Mouse (Mus musculus): ENCODE results near the gene Clasp1. TPM values are rescaled to one million over a fixed set of nuclear protein-coding genes. Genes with fewer than 3 reads are reported as not detected.

Clasp1 gene
- total RNA-seq, 1 experiment from 2014 or later, result 70.8 TPM

DNA sequence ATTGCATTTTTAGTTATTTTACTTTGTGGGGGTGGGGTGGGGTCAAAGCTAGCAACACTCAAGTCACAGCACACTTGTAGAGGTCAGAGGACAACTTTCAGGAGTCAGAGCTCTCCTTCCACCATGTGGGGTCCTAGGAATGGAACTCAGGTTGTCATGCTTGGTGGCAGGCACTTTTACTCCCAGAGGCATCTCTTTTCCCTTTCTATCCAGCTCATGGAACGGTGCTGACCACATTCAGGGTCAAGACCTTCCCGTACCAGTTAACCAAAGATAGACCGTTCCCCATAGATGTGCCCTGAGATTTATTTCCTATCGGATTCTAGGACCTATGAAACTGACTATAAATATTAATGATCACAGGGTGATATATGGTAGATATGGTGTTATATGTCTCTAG lies 13.1 kb downstream of the Clasp1 start:
- no peak for ATAC-seq (replicated peaks; ENCODE audit: low read depth, poor library complexity, severe bottlenecking)

DNA sequence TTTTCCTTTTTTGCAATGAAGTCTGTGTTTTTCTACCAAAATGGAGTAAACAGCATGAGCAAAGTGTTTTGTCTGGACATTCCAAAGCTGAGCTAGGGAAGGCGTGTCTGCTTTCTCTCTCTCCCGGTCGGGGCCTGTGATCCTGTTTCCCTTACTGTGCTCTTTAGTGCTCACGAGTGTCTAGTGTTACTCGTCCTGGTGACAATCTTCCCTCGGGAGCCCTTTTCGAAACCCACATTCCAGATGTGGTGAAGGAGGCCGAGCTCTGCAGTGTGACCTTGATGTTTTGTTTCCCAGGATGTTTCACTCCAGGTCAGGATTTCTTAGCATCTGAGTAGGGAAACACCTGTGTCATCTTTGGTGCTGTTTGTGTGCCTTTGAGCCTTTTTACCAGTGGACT lies 13.7 kb downstream of the Clasp1 start:
- ATAC-seq (replicated peaks; ENCODE audit: low read depth, poor library complexity, severe bottlenecking), result no peak

DNA sequence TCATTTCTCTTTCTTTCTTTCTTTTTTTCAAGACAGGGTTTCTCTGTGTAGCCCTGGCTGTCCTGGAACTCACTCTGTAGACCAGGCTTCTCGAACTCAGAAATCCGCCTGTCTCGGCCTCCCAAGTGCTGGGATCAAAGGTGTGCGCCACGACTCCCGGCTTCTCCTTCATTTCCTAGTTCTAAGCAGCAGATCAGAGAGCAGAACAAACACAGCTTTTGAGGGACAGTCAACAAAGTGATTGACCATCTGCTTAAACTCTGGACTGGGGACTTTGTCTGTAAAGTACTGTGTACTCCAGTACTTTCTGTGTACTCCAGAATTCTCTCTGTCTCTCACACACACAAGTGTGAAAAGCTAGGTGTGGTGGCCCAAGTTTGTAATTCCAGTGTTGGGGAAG lies 14.1 kb downstream of the Clasp1 start:
- ATAC-seq (replicated peaks; ENCODE audit: low read depth, poor library complexity, severe bottlenecking), result no peak

DNA sequence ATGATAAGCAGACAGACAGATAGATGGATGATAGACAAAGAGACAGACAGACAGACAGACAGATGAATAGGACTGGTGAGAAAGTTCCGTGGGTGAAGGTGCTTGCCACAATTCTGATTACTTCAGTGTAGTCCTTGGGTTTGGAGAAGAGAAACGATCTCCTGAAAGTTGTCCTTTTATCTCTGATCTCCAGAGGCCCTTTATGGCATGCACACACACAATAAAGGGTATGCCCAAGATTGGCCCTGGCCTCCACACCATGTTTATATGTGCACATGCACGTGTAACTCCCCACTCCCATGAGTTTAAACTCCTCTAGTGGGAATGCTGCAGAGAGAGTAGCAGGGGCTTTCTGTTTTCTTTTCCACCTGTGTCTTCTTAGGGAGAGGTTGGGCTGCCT lies 14.6 kb downstream of the Clasp1 start:
- no peak for ATAC-seq (replicated peaks; ENCODE audit: low read depth, poor library complexity, severe bottlenecking)

DNA sequence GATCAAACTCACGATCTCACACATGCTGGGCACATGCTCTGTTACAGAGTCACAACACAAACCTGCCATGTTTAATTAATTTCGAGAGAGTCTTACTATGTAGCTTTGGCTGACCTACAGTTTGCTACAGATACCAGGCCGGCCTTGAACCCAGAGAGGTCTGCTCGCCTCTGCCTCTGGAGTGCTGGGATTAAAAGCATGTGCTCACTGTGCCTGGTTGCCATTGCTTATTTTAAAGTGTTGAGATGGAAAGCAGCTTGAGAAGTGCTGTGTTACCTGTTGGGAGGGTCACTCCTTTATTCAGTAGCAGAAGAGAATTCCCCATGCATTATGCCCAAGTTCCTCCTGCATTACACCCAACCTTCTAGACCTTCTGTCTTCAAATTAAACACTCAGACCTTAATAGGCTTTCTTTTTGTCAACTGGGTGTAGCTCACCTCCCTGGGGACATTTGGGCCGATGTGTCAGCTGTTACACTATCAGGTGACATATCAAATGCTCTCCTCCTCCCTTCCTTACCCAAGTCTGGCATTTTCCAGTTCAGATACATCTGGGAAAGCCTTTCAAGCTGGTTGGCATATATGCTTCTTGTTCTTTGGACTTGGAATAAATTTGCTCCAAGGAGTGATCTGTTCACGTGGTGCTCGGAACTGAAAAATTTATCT lies 18.9 kb downstream of the Clasp1 start:
- no peak for ATAC-seq (replicated peaks; ENCODE audit: low read depth, poor library complexity, severe bottlenecking)

DNA sequence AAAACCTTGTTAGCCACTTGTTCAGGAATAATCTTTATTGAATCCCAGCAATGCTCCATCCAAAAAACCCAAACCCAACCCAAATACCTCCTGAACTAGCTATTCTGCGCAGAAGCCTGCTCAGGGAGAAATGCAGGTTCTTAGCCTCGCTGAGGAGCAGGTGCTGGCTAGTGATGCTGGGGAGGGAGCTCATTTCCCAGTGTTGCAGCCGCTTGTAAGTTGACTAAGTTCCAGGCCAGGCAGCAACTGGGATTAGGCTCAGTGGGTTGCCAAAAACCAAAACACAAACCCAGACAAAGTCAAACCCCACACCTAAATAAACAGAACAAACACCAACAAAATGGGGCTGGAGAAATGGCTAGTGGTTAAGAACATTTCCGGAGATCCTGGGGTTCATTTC lies 20.4 kb downstream of the Clasp1 start:
- ATAC-seq (replicated peaks; ENCODE audit: low read depth, poor library complexity, severe bottlenecking), result no peak

GRCm38 (mm10) chr1:118410824-118411223 lies 22.0 kb downstream of the Clasp1 start:
- 0 out of 2 replicates have a peak, but pooled peaks have one; percentile 9 for ATAC-seq (replicated peaks; ENCODE audit: low read depth, poor library complexity, severe bottlenecking)

- ATAC-seq (replicated peaks; ENCODE audit: low read depth, poor library complexity, severe bottlenecking), result peak; percentile 16; the same call in 1 of the 2 replicates
These were observed 24.3 kb downstream of the Clasp1 start for GRCm38 (mm10) chr1:118413169-118413568.

- ATAC-seq (replicated peaks; ENCODE audit: low read depth, poor library complexity, severe bottlenecking), result no peak; the same call in 1 of the 2 replicates
These were observed 28.3 kb downstream of the Clasp1 start for GRCm38 (mm10) chr1:118417047-118417730.

DNA sequence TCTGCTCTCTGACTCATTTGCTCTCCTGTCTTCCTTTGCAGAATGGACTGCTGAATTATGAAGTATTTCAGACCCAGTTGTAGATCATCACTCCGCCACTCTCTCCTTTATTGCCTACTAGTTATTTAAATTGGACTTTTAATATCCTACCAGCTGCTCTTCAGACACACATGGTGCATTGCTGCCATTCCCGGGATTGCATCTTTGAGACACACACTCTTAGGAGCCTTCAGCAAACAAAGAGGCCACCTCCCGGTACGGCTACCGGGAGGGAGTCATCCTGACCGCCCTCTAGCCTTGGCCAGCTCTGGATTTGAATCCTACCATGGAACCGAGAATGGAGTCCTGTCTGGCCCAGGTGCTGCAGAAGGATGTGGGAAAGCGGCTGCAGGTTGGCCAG lies 30.5 kb downstream of the Clasp1 start:
- ATAC-seq (replicated peaks; ENCODE audit: low read depth, poor library complexity, severe bottlenecking), result no peak

DNA sequence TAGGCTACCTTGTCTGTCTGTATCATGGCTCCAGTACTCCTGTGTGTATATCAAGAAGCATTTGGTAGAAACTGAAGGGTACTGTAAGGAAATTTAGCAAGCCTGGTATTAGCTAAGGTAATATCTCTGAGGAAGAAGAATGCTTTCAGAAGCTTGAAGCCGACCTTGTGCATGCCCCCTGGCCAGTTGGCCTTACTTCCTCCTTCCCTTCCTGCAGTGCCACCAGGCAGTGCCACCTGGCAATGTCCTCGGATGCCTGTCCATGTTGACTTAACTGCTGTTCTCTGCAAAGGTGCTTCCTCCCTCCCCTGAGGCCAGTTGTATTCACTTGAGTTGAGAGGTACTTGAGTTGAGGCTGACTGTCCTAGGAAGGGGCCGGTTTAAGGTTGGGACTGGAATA lies 32.3 kb downstream of the Clasp1 start:
- ATAC-seq (replicated peaks; ENCODE audit: low read depth, poor library complexity, severe bottlenecking), result peak; percentile 35; the same call in 1 of the 2 replicates

DNA sequence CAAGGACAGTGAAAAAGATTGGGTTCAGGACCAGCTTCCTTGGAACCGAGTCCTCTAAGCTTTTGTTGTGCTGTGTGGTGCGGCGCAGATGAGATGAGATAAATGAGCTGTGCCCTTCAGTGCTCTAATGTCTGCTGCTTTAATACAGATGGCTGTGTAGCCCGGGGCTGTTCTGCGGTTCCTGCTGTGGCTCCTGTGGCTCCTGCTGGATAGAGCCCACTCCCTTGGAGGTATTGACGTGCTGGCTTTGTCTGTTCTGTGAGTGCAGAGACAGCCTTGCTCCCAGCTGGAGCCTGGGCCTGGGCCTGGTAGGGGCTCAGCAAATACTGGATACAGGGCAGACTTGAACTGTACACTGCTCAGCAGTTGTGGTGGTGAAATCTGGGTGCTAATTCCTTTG lies 34.0 kb downstream of the Clasp1 start:
- no peak for ATAC-seq (replicated peaks; ENCODE audit: low read depth, poor library complexity, severe bottlenecking)

DNA sequence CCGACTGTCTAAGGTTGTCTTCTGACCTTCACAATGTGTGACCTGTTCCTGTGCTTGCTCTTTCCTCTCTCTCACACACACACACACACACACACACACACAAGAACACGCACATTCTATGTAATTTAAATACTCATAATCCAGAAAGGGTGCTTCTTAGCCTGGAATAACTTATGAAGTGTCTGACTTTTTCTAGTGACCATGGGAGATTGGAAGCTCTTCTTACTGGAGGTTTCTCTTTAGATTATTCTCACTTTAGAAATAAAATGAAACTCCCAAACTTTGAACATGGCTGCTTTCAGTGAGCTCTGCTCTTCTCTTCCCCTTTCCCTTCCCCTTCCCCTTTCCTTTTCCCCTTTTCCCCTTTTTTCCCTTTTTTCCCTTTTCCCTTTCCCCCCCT lies 37.1 kb downstream of the Clasp1 start:
- ATAC-seq (replicated peaks; ENCODE audit: low read depth, poor library complexity, severe bottlenecking), result no peak

DNA sequence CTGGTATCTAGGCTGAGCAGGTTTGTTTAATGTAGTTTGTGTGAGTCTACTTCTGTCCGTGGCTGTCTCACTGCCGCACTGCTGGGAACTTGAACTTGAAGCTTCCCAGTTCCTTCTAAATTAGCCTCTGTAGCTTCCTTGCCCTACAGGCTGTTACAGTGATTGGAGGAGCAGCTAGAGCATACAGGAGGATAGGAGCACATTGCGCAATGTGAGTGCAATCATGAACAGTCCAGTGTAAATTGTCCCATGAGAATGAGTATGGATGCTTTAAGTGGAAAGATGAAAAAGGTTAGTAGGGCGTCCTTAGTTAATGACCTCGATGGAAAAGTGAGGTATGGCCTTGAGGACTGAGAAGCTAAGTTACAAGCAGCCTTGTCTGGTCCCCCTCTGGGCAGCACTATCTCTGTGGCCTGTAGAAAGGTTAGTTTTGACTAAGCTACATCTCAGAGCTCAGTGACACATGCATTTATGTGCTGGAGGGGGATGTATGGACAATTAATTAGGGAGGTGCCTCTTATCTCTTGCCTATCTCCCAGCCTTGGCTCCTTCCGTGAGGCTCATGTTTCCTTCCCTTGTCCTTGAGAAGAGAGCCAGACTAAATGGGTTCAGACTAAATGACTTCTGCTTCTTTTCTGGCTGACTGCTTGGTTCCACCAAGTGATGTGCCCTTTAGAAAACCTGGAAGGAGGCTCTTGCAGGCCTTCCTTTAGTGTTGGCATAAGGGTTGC lies 39.7 kb downstream of the Clasp1 start:
- no peak for ATAC-seq (replicated peaks; ENCODE audit: low read depth, poor library complexity, severe bottlenecking)

GRCm38 (mm10) chr1:118431548-118431947 lies 42.7 kb downstream of the Clasp1 start:
- ATAC-seq (replicated peaks; ENCODE audit: low read depth, poor library complexity, severe bottlenecking), result no peak

GRCm38 (mm10) chr1:118435001-118435473 lies 46.2 kb downstream of the Clasp1 start:
- no peak for ATAC-seq (replicated peaks; ENCODE audit: low read depth, poor library complexity, severe bottlenecking)

- no peak for ATAC-seq (replicated peaks; ENCODE audit: low read depth, poor library complexity, severe bottlenecking)
These were observed 49.0 kb downstream of the Clasp1 start for GRCm38 (mm10) chr1:118437856-118438255.

- ATAC-seq (replicated peaks; ENCODE audit: low read depth, poor library complexity, severe bottlenecking), result no peak
These were observed 49.5 kb downstream of the Clasp1 start for GRCm38 (mm10) chr1:118438332-118438731.

DNA sequence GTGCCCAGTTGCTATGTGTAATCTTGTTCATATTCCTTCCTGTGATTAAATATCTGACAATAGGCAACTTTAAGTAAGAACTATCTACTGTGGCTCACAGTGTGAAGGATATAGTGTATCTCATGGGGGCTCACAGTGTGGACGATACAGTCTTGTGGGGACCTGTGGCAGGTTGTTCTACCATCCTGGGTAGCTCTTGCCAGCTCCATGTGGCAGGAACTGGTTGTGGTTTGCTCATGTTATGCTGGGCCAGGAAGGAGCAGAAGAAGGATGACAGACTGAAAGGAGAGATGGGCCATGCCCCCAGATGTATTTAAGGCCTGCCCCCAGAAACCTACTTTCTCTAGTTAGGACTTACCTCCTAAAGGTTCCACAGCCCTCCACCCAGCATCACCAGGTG lies 51.7 kb downstream of the Clasp1 start:
- ATAC-seq (replicated peaks; ENCODE audit: low read depth, poor library complexity, severe bottlenecking), result peak; percentile 52; the same call in 1 of the 2 replicates

DNA sequence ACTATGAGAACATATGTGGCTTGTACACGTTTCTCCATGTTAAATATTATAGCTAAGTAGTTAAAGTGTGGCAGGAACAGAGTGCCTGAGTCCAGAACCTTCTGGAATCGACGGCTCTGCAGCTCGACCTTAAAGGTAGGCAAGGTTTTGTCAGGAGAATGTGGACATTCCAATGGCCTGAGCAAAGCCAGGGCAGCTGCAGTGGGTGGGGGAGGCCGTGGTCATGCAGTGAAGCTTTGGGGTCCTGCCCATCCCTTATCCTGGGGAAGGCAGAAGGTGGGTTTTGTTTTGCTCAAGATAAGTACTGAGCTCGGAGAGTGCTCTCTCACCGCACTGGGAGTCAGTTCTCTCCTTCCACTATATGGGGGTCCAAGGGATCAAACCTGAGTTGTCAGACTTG lies 55.6 kb downstream of the Clasp1 start:
- no peak for ATAC-seq (replicated peaks; ENCODE audit: low read depth, poor library complexity, severe bottlenecking)

DNA sequence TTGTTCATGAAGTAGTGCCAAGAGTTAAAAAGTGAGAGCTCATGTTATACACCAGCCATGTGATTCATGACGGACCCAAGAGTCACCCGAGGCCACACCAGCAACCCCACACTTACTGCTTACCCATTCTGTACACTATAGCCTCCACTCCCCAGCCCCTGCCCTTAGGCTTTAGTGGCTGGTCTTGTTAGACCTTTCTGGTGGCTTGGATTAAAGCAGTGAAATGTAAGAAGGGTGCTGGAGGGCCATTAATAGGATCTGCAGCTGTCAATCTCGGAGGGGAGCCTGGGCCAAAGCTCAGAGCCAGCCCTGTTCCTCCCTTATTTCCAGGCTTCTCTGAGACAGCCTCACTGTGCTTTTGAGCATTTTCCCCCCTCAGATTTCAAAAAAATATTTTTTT lies 56.1 kb downstream of the Clasp1 start:
- no peak for ATAC-seq (replicated peaks; ENCODE audit: low read depth, poor library complexity, severe bottlenecking)
